ENCODE assay signal across 28 mouse cellular contexts in the genomic region with DNA sequence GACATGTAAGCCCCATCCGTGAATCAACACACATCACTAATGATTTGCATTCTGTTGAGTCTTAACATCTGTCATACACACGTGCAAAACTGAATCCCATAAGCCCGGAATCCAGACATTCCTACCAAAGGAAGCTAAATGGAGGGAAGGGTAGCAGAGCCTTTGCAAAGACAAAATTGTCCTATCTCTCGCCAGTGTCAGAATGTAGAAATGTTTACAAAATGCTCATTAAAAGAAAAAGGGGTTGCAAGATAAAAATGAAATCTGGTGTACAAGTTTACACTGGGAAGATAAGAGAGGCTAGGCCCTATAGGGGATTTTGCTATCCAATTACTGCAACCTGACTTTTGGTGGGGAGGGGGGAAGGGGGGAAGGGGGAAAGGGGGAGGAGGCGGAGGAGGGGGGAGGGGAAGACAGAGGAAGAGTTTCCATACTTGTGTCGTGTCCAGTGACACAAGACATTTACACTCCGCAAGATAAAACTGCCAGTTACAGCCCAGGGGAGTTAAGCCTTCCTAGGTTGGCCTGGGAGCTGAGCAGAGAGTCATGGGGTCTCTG. TPM values are rescaled to one million over a fixed set of nuclear protein-coding genes. Genes with fewer than 3 reads are reported as not detected.
DNase-seq lines count a peak whose midpoint lies in the region; ATAC-seq and TF ChIP-seq lines count a peak whose summit lies in the region.
"Had no signal": no experiment of that assay in that cellular context is flagged by ENCODE, and none has a peak within 500 bp of the region (broad histone marks: within the 10 kb centered on the region; RNA-seq: fewer than 3 reads in every experiment).

Bmp10 (plus strand) TSS at position 508 of the 558 bp plus-strand sequence.

- no peaks in the 10 kb centered on the region for H3K79me2 ChIP-seq in liver, adult 2 months (ENCODE audit: control insufficient read depth, insufficient read depth, low read length)

- no peak for TF ChIP-seq CTCF in liver, adult 2 months (IDR thresholded peaks at IDR 0.05; ENCODE audit: low read depth, low read length)

- H3K9me3 ChIP-seq in heart, embryonic 15.5 days (replicated peaks), result no peaks in the 10 kb centered on the region
- H3K9me3 ChIP-seq: embryonic facial prominence, embryonic 15.5 days; forebrain, embryonic 15.5 days; limb, embryonic 10.5 days; liver, embryonic 13.5 days; lung, embryonic 15.5 days; midbrain, embryonic 15.5 days; neural tube, embryonic 12.5 days; stomach, embryonic 15.5 days had no signal

- intact Hi-C loops in heart, postnatal 36 days (cut with DNase I), result no loop called here

- peak within 1 kb of the TSS; percentile 46 for H3K27ac ChIP-seq in liver, adult 2 months (replicated peaks; ENCODE audit: insufficient read depth, low read depth, low read length)
- H3K27ac ChIP-seq in heart, embryonic 15.5 days, result peak within 1 kb of the TSS; percentile 64
- H3K27ac ChIP-seq: embryonic facial prominence, embryonic 15.5 days; forebrain, embryonic 15.5 days; hindbrain, embryonic 14.5 days; layer of hippocampus, adult 2 months; limb, embryonic 10.5 days; liver, embryonic 13.5 days; lung, embryonic 15.5 days; midbrain, embryonic 15.5 days; neural tube, embryonic 12.5 days; stomach, embryonic 15.5 days had no signal

- WGBS in liver, adult 2 months, result 75% methylated on average over 7 of the region's 7 CpGs
- 47% methylated on average over 7 of the region's 7 CpGs for WGBS in heart, embryonic 15.5 days

- H3K27me3 ChIP-seq in liver, adult 2 months (ENCODE audit: control insufficient read depth, insufficient read depth, low read length), result no peaks in the 10 kb centered on the region
- H3K27me3 ChIP-seq in heart, embryonic 15.5 days, result peaks cover 68% of the 10 kb centered on the region
- H3K27me3 ChIP-seq: embryonic facial prominence, embryonic 15.5 days; forebrain, embryonic 15.5 days; liver, embryonic 13.5 days; lung, embryonic 15.5 days; midbrain, embryonic 15.5 days; neural tube, embryonic 12.5 days; stomach, embryonic 15.5 days had no signal

- peak; percentile 52 for DNase-seq in liver, adult 2 months (ENCODE audit: extremely low read depth, low read depth, low spot score)
- no peak for DNase-seq in liver
- DNase-seq in heart, postnatal 36 days, result no peak
- DNase-seq in thymus, postnatal 25 days, result no peak
- no peak for DNase-seq in thymus, postnatal 4 days
- DNase-seq in embryo, embryonic 11 days, result no peak
- DNase-seq: adrenal gland, postnatal 14 days; cerebellum, adult 2 months; kidney, adult 8-10 months; kidney, postnatal 25 days; liver, embryonic 13.5 days; lung, postnatal 4 days; right cerebral cortex, adult 18-20 months; thymus, adult 18-20 months had no signal

- no peak for TF ChIP-seq POLR2A in liver, adult 2 months (IDR thresholded peaks at IDR 0.05; ENCODE audit: extremely low read depth, insufficient read depth, low read length)

- peak within 1 kb of the TSS; percentile 34 for H3K9ac ChIP-seq in liver, adult 2 months (ENCODE audit: low read depth, low read length)
- H3K9ac ChIP-seq in heart, embryonic 15.5 days, result peak within 1 kb of the TSS; percentile 34; the same call in 1 of the 2 replicates
- H3K9ac ChIP-seq: embryonic facial prominence, embryonic 15.5 days; forebrain, embryonic 15.5 days; hindbrain, embryonic 14.5 days; liver, embryonic 13.5 days; lung, embryonic 15.5 days; midbrain, embryonic 15.5 days; neural tube, embryonic 12.5 days; stomach, embryonic 15.5 days had no signal

- no peaks in the 10 kb centered on the region for H3K36me3 ChIP-seq in liver, adult 2 months (ENCODE audit: control insufficient read depth, insufficient read depth, low read length)
- H3K36me3 ChIP-seq in heart, embryonic 15.5 days, result no peaks in the 10 kb centered on the region
- H3K36me3 ChIP-seq: embryonic facial prominence, embryonic 15.5 days; forebrain, embryonic 15.5 days; limb, embryonic 10.5 days; liver, embryonic 13.5 days; lung, embryonic 15.5 days; midbrain, embryonic 15.5 days; neural tube, embryonic 12.5 days; stomach, embryonic 15.5 days had no signal

- 0 out of 2 replicates have a peak, but pooled peaks cover 2% of the 10 kb centered on the region for H3K4me1 ChIP-seq in liver, adult 2 months (ENCODE audit: control insufficient read depth, insufficient read depth, low read length)
- peaks cover 16% of the 10 kb centered on the region for H3K4me1 ChIP-seq in heart, embryonic 15.5 days (replicated peaks)
- H3K4me1 ChIP-seq: embryonic facial prominence, embryonic 15.5 days; forebrain, embryonic 15.5 days; limb, embryonic 10.5 days; neural tube, embryonic 12.5 days; stomach, embryonic 15.5 days had no signal

- no peak; the same call in 1 of the 2 replicates for ATAC-seq in heart, embryonic 15.5 days (replicated peaks; ENCODE audit: insufficient number of reproducible peaks, insufficient read depth, low FRiP score, low read depth)
- ATAC-seq: CD4-positive, CD25-positive, alpha-beta regulatory T cell, adult 4 months; forebrain, embryonic 15.5 days; midbrain, embryonic 15.5 days had no signal

- peak within 1 kb of the TSS; percentile 50 for H3K4me3 ChIP-seq in liver, adult 2 months (ENCODE audit: insufficient read depth, low read depth, low read length)
- peak within 1 kb of the TSS; percentile 36 for H3K4me3 ChIP-seq in heart, embryonic 15.5 days
- H3K4me3 ChIP-seq: embryonic facial prominence, embryonic 15.5 days; forebrain, embryonic 15.5 days; layer of hippocampus, adult 2 months; limb, embryonic 10.5 days; liver, embryonic 13.5 days; lung, embryonic 15.5 days; midbrain, embryonic 15.5 days; neural tube, embryonic 12.5 days; stomach, embryonic 15.5 days had no signal

- H3K4me2 ChIP-seq in heart, embryonic 15.5 days, result peak within 1 kb of the TSS; percentile 15; the same call in 1 of the 2 replicates
- H3K4me2 ChIP-seq: embryonic facial prominence, embryonic 15.5 days; forebrain, embryonic 15.5 days; hindbrain, embryonic 14.5 days; liver, embryonic 13.5 days; lung, embryonic 15.5 days; midbrain, embryonic 15.5 days; neural tube, embryonic 12.5 days; stomach, embryonic 15.5 days had no signal

RNA-seq across cellular contexts. Expression of gene Bmp10, which starts in this region (rescaled TPM):
- total RNA-seq in liver, adult 2 months (2014; rRNA removed), result 4.0 and 4.3 TPM in 2 replicates
- polyA plus RNA-seq in liver, adult 2 months (2012; rRNA removed), result 1.3 and 1.7 TPM in 2 replicates
- 3.1 and 4.4 TPM in 2 replicates for polyA plus RNA-seq in heart, embryonic 15.5 days (2015; fragmentation: Nextera tagmentation; extraction: Ambion mirVana)
- 10 to 100 TPM; 26.3 to 39.5 TPM for total RNA-seq in heart, postnatal 36 days (2021)
- total RNA-seq: gastrocnemius, adult 8-10 months; granulocyte monocyte progenitor cell, adult 5-6 weeks; layer of hippocampus, adult 2 months had no signal
- polyA plus RNA-seq: CD4-positive, CD25-positive, alpha-beta regulatory T cell, adult 4 months; cerebellum, adult 2 months; embryonic facial prominence, embryonic 15.5 days; forebrain, embryonic 15.5 days; hindbrain, embryonic 14.5 days; intestine, embryonic 14.5 days; limb, embryonic 10.5 days; midbrain, embryonic 15.5 days; neural tube, embryonic 12.5 days; stomach, embryonic 15.5 days had no signal
